Mouse (Mus musculus) MEL (cell line): ENCODE measurements around the gene Bglap2. TPM values are rescaled to one million over a fixed set of nuclear protein-coding genes. Genes with fewer than 3 reads are reported as not detected.
A peak's percentile ranks its signal among the peaks of the same experiment; 100 is the strongest.

ENCODE experiments used
- DNase-seq: peaks from one replicate; pipeline ENCODE4 v3.0.0; 2011; ENCODE audit warnings: low read depth, low spot score
- H3K27ac ChIP-seq: 2 replicates; pipeline ENCODE4 v1.5.1; 2012; ENCODE audit warnings: low read depth, mild to moderate bottlenecking, control low read depth, low read length, moderate library complexity; ENCODE audit not compliant: control insufficient read depth
- H3K27me3 ChIP-seq, 2 experiments: fragments of 150-350 bp in 1 of 2; sonication (generic) in 1 of 2; 2 replicates each; pipeline ENCODE4 v1.6.1; 2012; ENCODE audit warnings: low read length in 2 of 2, mild to moderate bottlenecking in 2 of 2, improper control_type of control experiment in 1 of 2, moderate library complexity in 1 of 2; ENCODE audit not compliant: insufficient read depth in 2 of 2, control insufficient read depth in 1 of 2
- H3K36me3 ChIP-seq, 2 experiments: 2 replicates each; pipeline ENCODE4 v1.6.1; 2012 to 2014; ENCODE audit warnings: low read length in 2 of 2, improper control_type of control experiment in 1 of 2, inconsistent platforms in 1 of 2, mild to moderate bottlenecking in 1 of 2; ENCODE audit not compliant: insufficient read depth in 2 of 2, control insufficient read depth in 1 of 2
- H3K4me1 ChIP-seq, 2 experiments: fragments of 150-350 bp in 1 of 2; sonication (generic) in 1 of 2; 2 replicates each; pipeline ENCODE4 v1.6.1; 2012; ENCODE audit warnings: low read length in 2 of 2, improper control_type of control experiment in 1 of 2, mild to moderate bottlenecking in 1 of 2; ENCODE audit not compliant: insufficient read depth in 2 of 2, control insufficient read depth in 1 of 2
- H3K4me3 ChIP-seq, 2 experiments: fragments of 150-350 bp in 1 of 2; sonication (generic) in 1 of 2; 2 replicates each; pipeline ENCODE4 v1.5.1; 2012; ENCODE audit warnings: low read depth in 2 of 2, low read length in 2 of 2, mild to moderate bottlenecking in 2 of 2, moderate library complexity in 2 of 2, control low read depth in 1 of 2, improper control_type of control experiment in 1 of 2; ENCODE audit not compliant: control insufficient read depth in 1 of 2, insufficient read depth in 1 of 2
- H3K79me2 ChIP-seq: 2 replicates; pipeline ENCODE4 v1.6.1; 2012; ENCODE audit warnings: mild to moderate bottlenecking, low read length, moderate library complexity; ENCODE audit not compliant: control insufficient read depth, poor library complexity, insufficient read depth
- H3K9ac ChIP-seq: 2 replicates; pipeline ENCODE4 v1.6.1; 2012; ENCODE audit warnings: low read depth, mild to moderate bottlenecking, control low read depth, low read length, moderate library complexity; ENCODE audit not compliant: control insufficient read depth, poor library complexity, severe bottlenecking
- H3K9me3 ChIP-seq: fragments of 150-350 bp; sonication (generic); replicated peaks from 2 replicates; pipeline ENCODE4 v1.6.1; 2012; ENCODE audit warnings: mild to moderate bottlenecking, low read length, improper control_type of control experiment, moderate library complexity; ENCODE audit not compliant: insufficient read depth
- ELF1 ChIP-seq: IDR thresholded peaks from 2 replicates; pipeline ENCODE4 v1.6.1; 2014; ENCODE audit warnings: low read depth, mild to moderate bottlenecking, inconsistent platforms, low read length, improper control_type of control experiment, moderate library complexity
- EP300 ChIP-seq, 2 experiments: IDR thresholded peaks; 2 replicates each; pipeline ENCODE4 v1.6.1; 2011; ENCODE audit warnings: improper control_type of control experiment in 2 of 2, low read length in 2 of 2, low read depth in 1 of 2, mild to moderate bottlenecking in 1 of 2
- MAFK ChIP-seq: IDR thresholded peaks from 2 replicates; pipeline ENCODE4 v1.6.1; 2011; ENCODE audit warnings: low read depth, mild to moderate bottlenecking, low read length, improper control_type of control experiment, borderline replicate concordance
- MXI1 ChIP-seq: IDR thresholded peaks from 2 replicates; pipeline ENCODE4 v1.6.1; 2011; ENCODE audit warnings: mild to moderate bottlenecking, low read depth, low read length, improper control_type of control experiment
- MYC ChIP-seq: IDR thresholded peaks from 2 replicates; pipeline ENCODE4 v1.6.1; 2011; ENCODE audit warnings: low read depth, mild to moderate bottlenecking, low read length, improper control_type of control experiment, moderate library complexity
- NELFE ChIP-seq: IDR thresholded peaks from 2 replicates; pipeline ENCODE4 v1.6.1; 2011; ENCODE audit warnings: low read depth, low read length, improper control_type of control experiment
- NRF1 ChIP-seq: IDR thresholded peaks from 2 replicates; pipeline ENCODE4 v1.6.1; 2014; ENCODE audit warnings: low read depth, mild to moderate bottlenecking, inconsistent platforms, low read length, improper control_type of control experiment, moderate library complexity; ENCODE audit not compliant: poor library complexity, insufficient read depth, severe bottlenecking
- POLR2A ChIP-seq, 2 experiments: IDR thresholded peaks; 2 replicates each; pipeline ENCODE4 v1.6.1; 2011 to 2012; ENCODE audit warnings: low read length in 2 of 2, mild to moderate bottlenecking in 2 of 2, control low read depth in 1 of 2, improper control_type of control experiment in 1 of 2, low read depth in 1 of 2, moderate library complexity in 1 of 2; ENCODE audit not compliant: control insufficient read depth in 1 of 2, insufficient read depth in 1 of 2, poor library complexity in 1 of 2
- POLR2AphosphoS5 ChIP-seq: IDR thresholded peaks from 2 replicates; pipeline ENCODE4 v1.6.1; 2012; ENCODE audit warnings: low read depth, borderline replicate concordance, mild to moderate bottlenecking, inconsistent platforms, low read length, moderate library complexity, mixed read lengths
- SIN3A ChIP-seq: IDR thresholded peaks from 2 replicates; pipeline ENCODE4 v1.6.1; 2012; ENCODE audit warnings: low read length, improper control_type of control experiment, inconsistent platforms
- SMC3 ChIP-seq: IDR thresholded peaks from 2 replicates; pipeline ENCODE4 v1.6.1; 2011; ENCODE audit warnings: low read depth, low read length, improper control_type of control experiment
- UBTF ChIP-seq: IDR thresholded peaks from 2 replicates; pipeline ENCODE4 v1.6.1; 2012; ENCODE audit warnings: low read depth, mild to moderate bottlenecking, inconsistent platforms, low read length, improper control_type of control experiment, moderate library complexity, borderline replicate concordance; ENCODE audit not compliant: insufficient read depth
- USF2 ChIP-seq, 2 experiments: IDR thresholded peaks; 2 replicates each; pipeline ENCODE4 v1.6.1; 2011 to 2012; ENCODE audit warnings: improper control_type of control experiment in 2 of 2, low read length in 2 of 2, borderline replicate concordance in 1 of 2, inconsistent platforms in 1 of 2, low read depth in 1 of 2, mild to moderate bottlenecking in 1 of 2; ENCODE audit not compliant: insufficient read depth in 1 of 2
- ZC3H11A ChIP-seq: IDR thresholded peaks from 2 replicates; pipeline ENCODE4 v1.6.1; 2012; ENCODE audit warnings: low read depth, mild to moderate bottlenecking, inconsistent platforms, low read length, improper control_type of control experiment
- ZNF384 ChIP-seq: IDR thresholded peaks from 2 replicates; pipeline ENCODE4 v1.6.1; 2012; ENCODE audit warnings: low read depth, mild to moderate bottlenecking, inconsistent platforms, low read length, improper control_type of control experiment
- polyA plus RNA-seq, 2 experiments: library from polyadenylated mRNA; stranded (reverse) in 1 of 2; unstranded in 1 of 2; fragments of >175 nt in 1 of 2; fragments of >200 nt in 1 of 2; gene quantifications; 2 replicates each; pipeline versions ENCODE4 v1.2.1 to v1.2.4; 2012; ENCODE audit warnings: low replicate concordance in 2 of 2, low read depth in 1 of 2; ENCODE audit not compliant: insufficient read length in 2 of 2, insufficient read depth in 1 of 2, missing spikeins in 1 of 2
- total RNA-seq: library from RNA; depleted of rRNA; stranded (reverse); fragments of 300-350 nt; gene quantifications from 2 replicates; pipeline ENCODE4 v1.2.3, GENCODE M21; 2012

The Bglap2 gene
- total and polyA plus RNA-seq, 3 experiments = not detected

DNA sequence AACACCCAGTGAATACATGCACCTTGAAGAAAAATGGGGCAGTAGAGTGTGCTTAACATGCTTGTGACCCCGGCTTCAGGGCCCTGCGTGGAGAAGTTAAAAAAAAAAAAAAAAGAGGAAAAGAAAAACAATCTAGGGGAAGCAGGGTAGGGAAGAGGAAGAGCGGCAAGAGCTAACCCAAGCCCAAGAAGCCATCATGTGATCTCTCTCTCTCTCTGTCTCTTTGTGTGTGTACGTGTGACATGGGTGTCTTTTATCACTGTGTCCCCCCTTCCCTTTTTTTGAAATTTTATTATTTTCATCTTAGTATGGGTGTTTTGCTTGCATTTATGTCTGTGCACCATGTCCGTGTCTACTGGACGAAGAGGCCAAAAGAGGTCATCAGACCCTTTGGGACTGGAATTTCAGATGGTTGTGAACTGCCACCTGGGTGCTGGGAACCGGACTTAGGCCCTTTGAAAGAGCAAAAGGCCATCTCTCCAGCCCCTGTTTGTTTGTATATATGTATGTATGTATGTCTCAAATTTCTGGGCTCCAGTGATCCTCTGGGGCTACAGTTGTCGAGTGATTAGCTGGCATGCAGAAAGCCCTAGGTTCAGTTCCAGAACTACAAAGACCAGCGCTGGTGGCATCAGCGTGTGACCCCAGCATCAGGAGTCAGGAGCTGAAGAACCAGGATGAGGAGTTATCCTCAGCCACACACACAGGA is 25.2 kb upstream of the Bglap2 start:
- DNase-seq = no peak
- no peak overlapping the region for H3K9ac ChIP-seq
- TF ChIP-seq ZNF384 = peak; percentile 67
- no peak for TF ChIP-seq NRF1
- TF ChIP-seq, all 39 proteins: peak for 1
- H3K4me1 ChIP-seq = peaks cover 0 to 6% of the 10 kb centered on the region in 2 experiments; a peak in 1 of 4 replicates
- no peaks in the 10 kb centered on the region for H3K9me3 ChIP-seq
- H3K79me2 ChIP-seq = peaks cover 13% of the 10 kb centered on the region; the same call in 1 of the 2 replicates
- H3K4me3 ChIP-seq = no peak overlapping the region
- H3K27ac ChIP-seq = no peak overlapping the region
- no peaks in the 10 kb centered on the region for H3K27me3 ChIP-seq
- H3K36me3 ChIP-seq = peaks cover 1 to 4% of the 10 kb centered on the region in 2 experiments

- Histone ChIP-seq H3K79me2 (no peaks in the 10 kb centered on the region; the same call in 1 of the 2 replicates), H3K36me3 (peaks cover 0 to 7% of the 10 kb centered on the region in 2 experiments; a peak in 2 of 4 replicates), H3K27ac (no peak overlapping the region), H3K4me1 (no peaks in the 10 kb centered on the region), H3K9me3 (no peaks in the 10 kb centered on the region), H3K9ac (no peak overlapping the region), H3K27me3 (no peaks in the 10 kb centered on the region), H3K4me3 (no peak overlapping the region)
- TF ChIP-seq POLR2A (IDR thresholded peaks at IDR 0.05; ENCODE audit: control insufficient read depth in 1 of 2, insufficient read depth in 1 of 2, low read depth in 1 of 2, low read length in 2 of 2, poor library complexity in 1 of 2) (no peak), ZNF384 (no peak), EP300 (IDR thresholded peaks at IDR 0.05; ENCODE audit: low read depth in 1 of 2, low read length in 2 of 2) (no peak), MXI1 (no peak), MYC (no peak), NRF1 (no peak), MAFK (no peak), SIN3A (no peak)
- DNase-seq = no peak
Measured at GRCm38 (mm10) chr3:88398666-88399065, 20.2 kb upstream of the Bglap2 start.

DNA sequence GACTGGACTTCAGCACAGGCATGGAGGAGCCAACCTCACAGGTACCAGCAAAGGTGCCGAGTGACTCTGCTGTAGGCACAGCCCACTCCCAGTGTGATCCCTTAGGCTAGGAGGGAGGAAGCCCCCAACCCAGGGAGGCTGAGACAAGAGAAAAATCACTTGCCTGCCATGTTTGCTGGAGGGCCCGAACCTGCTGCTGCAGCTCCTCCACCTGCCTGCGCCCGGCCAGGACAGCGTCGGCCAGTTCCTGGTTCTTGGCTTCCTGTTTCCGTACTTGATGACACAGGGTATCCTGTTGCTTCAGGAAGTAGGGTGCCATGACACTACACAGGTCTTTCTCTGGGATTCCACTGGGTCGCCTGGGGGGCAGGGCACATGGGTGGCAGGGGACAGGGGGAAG is 17.2 kb upstream of the Bglap2 start:
- H3K36me3 ChIP-seq = peaks cover 0 to 5% of the 10 kb centered on the region in 2 experiments; a peak in 2 of 4 replicates
- H3K4me3 ChIP-seq = no peak overlapping the region

More for the DNA sequence above, 17.2 kb upstream of the Bglap2 start:
- Histone ChIP-seq H3K9ac (no peak overlapping the region), H3K27me3 (no peaks in the 10 kb centered on the region), H3K79me2 (no peaks in the 10 kb centered on the region), H3K4me1 (no peaks in the 10 kb centered on the region), H3K27ac (no peak overlapping the region), H3K9me3 (no peaks in the 10 kb centered on the region)
- TF ChIP-seq UBTF (no peak), USF2 (IDR thresholded peaks at IDR 0.05; ENCODE audit: borderline replicate concordance in 1 of 2, insufficient read depth in 1 of 2, low read depth in 1 of 2, low read length in 2 of 2) (no peak), ZC3H11A (no peak), NRF1 (no peak), SMC3 (no peak), ZNF384 (no peak), POLR2AphosphoS5 (no peak), NELFE (no peak), ELF1 (no peak)
- no peak for DNase-seq
